Mouse (Mus musculus) cortical plate, adult 2 months (tissue): ENCODE data around the gene Slc30a1.

ENCODE experiments used
- CTCF ChIP-seq: fragments of 200-500 bp; IDR thresholded peaks from 2 replicates; pipeline ENCODE4 v1.5.1; 2011; ENCODE audit warnings: mild to moderate bottlenecking, control low read depth, low read length; ENCODE audit not compliant: insufficient read depth; ENCODE audit errors: extremely low read depth
- POLR2A ChIP-seq: fragments of 200-500 bp; IDR thresholded peaks from 2 replicates; pipeline ENCODE4 v1.6.1; 2011; ENCODE audit warnings: mild to moderate bottlenecking, low read length, control low read depth; ENCODE audit not compliant: insufficient read depth; ENCODE audit errors: extremely low read depth

GRCm38 (mm10) chr1:191875683-191876305 is 30.8 kb upstream of the Slc30a1 start:
- TF ChIP-seq CTCF (no peak), POLR2A (no peak)
